Mouse (Mus musculus): ENCODE results near the gene Zfp39.
A peak's percentile ranks its signal among the peaks of the same experiment; 100 is the strongest.

Gene Zfp39

DNA sequence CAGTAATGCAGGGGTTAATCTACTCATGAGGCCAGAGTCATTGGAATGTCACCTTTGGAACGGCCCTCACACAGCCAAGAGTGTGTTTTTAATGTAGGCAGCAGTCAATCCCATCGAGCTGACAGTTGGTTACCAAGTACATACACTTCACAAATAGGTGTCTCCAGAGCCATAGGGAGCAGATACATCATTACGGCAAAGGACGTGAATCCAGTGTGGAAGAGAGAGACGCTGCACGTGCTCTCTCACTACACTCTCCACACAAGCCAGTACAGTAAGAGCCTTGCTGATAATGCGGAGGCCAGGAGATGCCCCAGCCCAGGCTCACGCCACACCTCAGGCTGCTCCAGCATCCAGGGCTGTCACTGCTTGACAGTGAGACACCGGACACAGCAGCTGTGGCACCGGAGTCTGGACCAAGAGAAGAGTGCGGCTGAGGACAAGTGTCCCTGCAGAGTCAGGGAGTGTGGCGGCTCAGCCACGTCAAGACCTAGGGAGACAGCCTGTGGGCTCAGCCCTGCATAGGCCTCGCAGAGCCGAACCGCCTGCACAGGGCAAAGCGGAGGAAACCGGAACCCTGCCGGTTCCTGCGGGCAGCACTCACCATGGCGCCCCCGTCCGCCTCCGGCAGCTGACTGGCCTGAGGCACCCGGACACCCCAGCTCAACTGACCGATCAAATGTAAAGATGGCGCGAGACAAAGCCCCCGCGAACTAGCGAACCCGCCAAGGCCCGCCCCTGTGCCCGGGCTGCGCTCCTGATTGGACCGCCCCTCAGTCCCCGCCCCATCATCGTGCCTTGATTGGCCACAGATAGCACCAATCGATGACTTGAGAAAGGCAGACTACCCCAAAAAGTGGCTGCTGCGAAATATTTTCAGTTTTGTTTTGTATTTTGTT is at the start of gene Zfp39:
Gene Zfp39, minus strand, starts transcription at position 715 of the 899 bp plus-strand sequence.
- peak; percentile 89 for DNase-seq (ENCODE audit: low spot score)

DNA sequence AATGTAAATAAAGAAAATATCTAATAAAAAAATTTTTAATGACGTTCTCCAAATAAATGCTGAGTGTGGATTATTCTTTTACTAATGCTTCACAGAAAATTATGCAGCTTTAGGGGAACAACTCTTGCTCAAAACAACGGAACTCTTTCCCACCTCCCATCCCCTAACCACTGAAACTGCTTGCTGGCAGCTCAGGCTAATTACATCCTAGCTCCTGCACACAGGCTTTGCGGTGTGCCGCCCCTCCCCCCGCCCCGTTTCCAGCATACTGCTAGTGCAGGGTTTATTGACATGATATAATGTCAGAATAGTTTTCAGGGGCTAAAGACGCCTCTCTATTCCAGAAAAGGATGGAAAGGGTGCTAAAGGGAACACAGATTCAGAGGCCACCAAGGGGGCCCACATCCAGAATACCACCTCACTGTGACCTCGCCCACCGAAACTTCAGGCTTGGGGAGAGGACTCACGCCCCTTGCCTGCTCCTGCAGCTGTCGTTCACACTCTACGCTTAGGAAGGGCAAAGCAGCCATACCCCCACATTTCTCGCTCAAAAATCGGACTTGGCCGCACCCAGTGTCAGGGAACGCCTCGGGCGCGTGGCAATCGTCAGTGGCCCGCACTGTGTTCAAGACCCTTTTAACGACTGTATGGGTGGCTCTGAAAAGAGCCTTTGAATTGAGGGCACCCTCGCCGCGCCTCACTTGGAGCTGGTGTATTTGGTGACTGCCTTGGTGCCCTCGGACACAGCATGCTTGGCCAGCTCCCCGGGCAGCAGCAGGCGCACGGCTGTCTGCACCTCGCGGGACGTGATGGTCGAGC is 49.5 kb upstream of the Zfp39 start:
- DNase-seq (ENCODE audit: low spot score): no peak

DNA sequence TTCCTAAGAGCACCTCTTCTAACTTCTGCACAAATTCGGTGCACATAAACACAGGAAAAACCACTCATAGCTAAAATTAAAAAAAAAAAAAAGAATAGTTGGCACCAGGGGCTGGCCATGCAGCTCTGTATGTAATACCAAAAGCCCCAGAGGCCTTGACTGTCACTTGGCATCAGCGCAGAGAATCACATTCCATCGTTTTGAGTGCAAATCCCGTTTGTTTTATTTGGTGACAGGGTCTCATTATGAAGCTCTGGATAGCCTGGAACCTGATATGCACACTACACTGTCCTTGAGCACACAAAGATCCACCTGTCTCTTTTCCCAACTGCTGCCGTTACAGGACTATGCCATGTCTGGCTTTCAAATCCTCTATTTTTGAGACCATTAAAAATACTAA is 47.2 kb upstream of the Zfp39 start:
- DNase-seq (ENCODE audit: low spot score): no peak

DNA sequence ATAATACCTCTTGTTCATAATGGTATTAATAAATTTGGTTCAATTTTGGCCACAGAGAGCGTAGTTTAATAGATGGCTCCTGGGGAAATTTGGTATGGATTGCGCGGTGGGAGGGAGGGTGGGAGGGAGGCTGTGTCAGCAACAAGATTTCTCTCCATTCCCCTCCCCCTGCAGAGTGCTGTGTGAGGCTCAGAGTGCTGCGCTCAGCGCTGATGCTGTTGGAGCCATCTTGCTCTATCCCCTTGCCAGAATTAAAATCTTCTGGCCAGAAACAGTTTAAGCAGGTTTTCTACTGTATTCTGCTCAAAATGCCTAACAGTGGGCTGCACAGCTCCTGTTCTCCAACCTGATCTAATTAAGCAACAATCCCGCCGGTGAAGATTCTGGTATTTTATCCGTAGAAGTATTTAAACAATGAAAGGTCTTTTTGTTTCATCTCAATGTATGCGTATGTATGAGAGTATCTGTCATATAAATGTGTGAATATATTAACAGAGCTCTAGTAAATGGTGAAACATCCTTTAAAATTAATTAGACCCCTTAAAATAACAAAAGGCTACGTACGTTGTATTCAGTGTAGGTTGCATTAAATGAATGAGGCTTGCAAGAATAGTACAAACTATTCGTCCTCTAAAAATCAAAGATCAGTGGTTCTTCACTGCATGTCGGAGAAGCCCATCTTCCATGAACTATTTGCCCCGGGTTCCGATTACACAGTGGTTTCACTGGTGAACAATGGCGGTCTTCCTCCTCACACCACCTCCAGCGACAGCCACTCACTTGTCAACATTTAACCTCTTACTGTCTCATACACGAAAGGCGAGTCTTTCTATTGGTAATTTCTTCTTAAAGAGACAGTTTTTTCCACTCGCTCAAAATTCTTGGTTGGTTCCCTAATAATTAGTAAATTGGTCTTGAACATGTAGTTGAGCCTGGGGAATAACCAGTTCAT is 45.7 kb upstream of the Zfp39 start:
- DNase-seq (ENCODE audit: low spot score): no peak

DNA sequence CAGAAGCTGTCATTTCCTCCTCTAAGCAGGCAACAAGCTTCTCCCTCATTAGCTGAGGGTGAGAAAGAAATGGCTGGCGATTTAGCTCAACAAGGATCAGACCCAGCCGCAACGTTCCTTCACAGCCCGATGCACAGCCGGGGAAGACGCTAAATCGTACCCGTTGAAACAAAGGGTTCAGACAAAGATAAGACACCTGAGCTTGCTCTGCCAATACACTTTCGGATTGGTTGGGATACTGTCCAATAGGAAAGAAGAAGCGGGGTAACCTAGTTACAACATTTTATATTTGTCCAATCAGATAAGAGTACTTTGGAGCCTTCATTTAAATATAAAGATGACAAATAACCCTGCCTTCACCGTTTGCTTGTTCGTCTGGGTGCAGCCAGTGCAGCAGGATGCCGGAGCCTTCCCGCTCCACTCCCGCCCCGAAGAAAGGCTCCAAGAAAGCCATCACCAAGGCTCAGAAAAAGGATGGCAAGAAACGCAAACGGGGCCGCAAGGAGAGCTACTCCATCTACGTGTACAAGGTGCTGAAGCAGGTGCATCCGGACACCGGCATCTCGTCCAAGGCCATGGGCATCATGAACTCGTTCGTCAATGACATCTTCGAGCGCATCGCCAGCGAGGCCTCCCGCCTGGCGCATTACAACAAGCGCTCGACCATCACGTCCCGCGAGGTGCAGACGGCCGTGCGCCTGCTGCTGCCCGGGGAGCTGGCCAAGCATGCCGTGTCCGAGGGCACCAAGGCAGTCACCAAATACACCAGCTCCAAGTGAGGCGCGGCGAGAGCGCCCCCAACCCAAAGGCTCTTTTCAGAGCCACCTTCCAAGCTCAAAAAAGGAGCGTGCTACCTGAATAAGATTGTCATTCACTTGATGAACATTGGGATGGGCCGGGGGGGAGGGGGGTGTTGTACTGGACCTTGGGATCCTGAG is 44.8 kb upstream of the Zfp39 start, which contains the start of gene Hist3h2ba:
Gene Hist3h2ba, plus strand, starts transcription at position 379 of the 938 bp plus-strand sequence.
- no peak for DNase-seq (ENCODE audit: low spot score)

DNA sequence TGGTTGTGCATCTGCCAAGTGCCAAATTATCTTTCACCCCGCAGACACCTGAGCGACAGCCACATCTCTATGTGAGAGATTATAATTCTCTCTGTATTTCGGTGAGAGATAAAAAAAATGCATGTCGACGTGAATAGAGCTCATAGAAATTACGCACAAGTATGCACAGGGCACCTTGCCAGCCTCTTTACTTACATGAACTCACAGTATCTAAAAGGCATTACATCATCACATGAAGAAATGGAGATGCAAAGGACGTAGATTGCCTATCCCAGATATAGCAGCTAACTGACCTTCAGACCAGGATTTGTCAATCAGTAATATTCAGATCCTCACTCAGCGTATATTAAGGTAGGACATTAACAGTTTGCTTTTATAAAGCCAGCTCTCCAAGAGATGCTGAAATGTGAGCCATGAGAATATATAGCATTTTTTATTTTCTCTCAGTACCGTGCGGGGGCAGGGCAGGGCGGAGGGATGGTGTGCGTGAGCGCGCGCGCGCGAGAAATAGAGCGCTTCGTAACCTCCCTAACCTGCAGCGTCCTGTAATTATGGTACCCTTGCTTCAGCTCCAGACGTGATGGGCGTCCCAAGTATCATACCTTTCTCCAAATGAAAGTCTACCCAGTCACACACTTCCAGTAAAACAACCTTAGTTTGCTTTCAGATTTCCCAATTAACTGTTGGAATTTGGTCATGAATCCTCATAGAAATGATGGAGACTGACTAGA is 43.9 kb upstream of the Zfp39 start:
- no peak for DNase-seq (ENCODE audit: low spot score)

DNA sequence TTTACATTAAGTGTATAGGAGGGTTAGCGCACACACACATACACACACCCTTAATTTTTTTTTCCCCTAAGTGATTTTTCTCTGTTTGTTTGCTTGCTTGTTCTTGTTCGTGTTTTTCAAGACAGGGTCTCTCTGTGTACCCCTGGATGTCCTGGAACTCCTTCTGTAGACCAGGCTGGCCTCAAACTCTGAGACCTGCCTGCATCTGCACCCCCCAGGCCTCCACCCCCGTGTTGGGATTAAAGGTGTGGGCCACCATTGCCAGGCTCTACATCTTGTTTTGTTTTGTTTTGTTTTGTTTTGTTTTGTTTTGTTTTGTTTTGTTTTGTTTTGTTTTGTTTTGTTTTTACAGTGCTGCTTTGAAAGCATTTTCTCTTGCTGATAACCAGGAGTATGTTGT is 43.3 kb upstream of the Zfp39 start:
- no peak for DNase-seq (ENCODE audit: low spot score)

DNA sequence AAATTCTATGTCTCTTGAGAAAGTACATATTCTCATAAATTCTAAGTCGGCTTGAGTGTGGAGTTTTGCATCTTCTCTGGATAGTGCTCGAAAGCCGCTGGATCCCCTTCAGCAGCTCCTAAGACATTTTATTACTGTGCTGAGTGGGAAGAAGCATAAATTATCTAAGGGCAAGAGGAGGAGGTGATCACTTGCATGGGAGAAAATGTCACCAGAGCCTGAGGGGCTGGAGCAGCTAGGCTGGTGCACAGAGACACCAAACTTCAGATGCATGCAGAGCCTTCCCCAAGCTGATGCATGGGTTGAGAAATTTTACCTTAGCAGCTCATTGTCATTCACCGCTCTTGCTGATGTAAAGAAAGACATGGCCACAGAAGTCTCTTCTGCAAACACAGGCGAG is 40.1 kb upstream of the Zfp39 start:
- DNase-seq (ENCODE audit: low spot score): no peak

DNA sequence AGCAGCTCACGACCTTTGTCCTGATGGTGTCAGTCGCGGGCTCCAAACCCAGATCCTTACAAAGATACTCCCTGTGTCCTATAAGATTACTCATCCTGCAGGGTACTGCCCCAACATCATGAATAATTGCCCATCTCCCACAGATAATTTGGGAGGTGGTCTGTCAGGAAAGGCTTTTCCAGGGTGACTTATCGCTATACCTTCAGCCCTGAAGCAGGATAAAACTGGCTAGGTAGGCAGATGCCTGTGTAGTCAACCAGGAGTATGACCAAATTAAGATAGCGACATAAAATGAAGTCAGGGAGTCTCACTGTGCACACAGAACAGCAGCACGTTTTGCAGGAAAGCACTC is 35.0 kb upstream of the Zfp39 start:
- DNase-seq (ENCODE audit: low spot score): no peak

DNA sequence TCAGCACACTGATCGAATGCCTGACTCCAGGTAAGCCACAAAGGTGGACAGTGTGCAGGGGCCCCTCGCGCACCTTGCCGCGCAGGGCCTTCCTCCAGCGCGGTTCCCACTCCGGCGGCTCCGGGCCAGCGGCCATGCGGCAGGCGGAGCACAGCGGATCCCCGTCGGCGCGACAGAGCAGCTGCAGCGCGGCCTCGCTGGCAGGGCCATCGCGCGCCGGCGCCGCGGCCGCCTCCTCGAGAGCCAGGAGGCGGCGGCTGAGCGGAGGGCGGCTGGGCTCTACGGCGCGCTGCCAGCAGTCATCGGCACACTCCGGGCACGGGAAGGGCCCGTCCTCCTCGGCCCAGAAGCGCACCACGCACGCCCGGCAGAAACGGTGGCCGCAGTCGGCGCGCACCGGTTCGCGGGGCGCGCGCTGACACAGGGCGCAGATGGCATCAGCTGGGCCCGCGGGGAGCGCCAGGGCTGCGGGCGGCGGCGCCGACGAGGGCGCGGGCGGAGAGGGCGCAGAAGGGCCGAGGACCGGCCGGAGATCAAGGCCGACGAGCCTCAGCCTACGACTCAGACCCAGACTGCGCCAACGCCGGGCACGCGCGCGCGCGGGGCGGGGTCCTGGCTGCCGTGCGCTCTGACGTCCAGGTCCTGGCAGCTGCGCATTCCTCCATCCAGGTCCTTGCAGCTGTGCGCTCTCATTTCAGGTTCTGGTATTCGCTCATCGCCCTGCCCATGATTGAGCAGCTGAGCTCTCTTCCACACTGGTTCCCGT is 34.5 kb upstream of the Zfp39 start, which contains the start of gene Rnf187:
Gene Rnf187, minus strand, starts transcription at position 595 of the 766 bp plus-strand sequence.
- DNase-seq (ENCODE audit: low spot score): peak; percentile 84

DNA sequence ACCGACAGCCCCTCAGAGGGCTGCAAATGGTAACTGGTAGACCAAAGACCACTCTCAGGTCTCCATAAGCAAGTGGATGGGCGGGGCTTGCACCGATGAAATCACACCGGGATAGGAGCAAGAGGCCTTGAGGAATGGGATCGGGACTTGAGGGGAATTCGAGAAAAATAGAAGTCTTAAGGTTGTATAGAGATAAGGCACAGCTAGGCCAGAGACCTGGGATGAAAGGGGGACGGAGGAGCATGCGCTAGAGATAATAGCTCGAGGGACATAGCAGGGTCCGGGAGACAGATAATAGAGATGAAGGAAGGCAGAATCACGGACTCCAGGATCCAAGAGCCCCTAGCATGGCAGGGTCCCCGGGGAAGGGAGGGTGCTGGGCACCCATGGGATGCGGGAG is 33.9 kb upstream of the Zfp39 start:
- DNase-seq (ENCODE audit: low spot score): no peak

DNA sequence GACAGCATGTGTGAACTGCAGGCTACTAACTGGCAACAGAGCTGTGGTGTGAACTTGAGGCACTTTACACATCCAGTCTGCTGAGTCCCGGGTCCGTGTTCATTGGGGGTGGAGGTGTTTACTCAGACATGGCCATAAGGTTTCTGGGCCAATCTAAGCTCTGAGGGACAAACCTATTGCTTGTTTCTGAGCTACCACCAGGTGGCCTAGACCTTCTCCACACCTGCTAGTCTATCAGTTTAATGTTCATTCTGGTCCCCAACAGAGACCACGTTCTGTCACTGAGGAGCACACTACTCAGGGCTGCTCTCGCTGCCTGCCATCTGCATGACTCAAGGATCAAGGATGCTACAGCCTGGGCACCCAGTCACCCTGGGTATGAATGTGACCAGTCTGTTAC is 27.6 kb upstream of the Zfp39 start:
- no peak for DNase-seq (ENCODE audit: low spot score)

DNA sequence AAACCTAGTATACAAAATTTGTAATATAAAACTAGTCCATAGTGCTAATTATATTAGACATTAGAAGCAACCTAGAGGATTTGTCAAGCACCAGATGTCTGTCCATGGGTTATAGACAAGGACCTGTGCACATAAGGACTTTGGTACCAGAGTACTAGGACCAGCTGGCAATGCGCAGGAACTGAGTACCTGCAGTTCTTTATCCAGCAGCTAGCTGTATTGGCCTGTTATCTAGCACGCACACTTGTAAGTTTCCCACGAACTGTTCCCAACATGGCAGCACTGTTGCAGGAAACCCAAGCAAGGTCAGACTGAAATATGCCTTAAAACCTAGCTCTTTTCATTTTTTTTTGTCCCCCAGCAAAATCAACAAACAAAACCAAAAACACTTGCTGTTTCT is 26.2 kb upstream of the Zfp39 start:
- no peak for DNase-seq (ENCODE audit: low spot score)

DNA sequence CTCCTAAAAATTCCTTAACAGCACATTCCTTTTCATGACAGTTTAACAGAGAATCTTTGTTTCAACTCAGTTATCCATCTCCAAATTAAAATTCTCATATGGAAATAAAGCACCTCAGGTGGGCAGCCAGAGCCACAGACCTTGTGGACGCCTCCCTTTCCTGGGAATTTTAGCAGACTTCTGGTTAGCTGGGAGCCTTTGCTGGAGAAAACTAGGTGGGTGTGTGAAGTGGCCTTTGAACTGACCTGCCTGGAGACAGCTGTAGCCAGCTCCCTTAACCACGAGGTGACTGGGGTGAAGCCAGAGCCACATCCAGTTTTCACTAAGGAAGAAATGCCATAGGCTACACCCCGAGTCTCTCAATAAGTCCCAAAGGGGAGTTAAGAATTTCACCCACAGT is 25.6 kb upstream of the Zfp39 start:
- DNase-seq (ENCODE audit: low spot score): no peak

DNA sequence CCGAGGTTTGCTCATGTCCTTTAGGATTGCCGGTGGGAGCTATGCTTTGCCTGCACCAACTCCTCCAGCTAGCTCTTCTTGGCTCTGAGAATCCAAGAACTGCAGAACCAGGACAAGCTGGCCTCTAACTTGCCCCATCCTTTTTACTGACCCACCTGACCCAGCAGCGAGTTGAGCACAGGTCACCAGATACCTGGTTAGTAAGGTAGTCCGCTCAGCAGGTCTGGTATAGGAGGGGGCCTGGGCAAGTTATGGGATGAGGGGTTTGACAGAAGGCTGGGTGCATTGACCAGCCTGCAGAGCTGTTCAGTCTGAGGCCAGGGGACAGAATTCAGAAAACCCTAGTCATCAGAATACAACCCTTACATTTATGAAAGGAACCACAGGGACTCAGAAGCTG is 25.0 kb upstream of the Zfp39 start:
- no peak for DNase-seq (ENCODE audit: low spot score)

DNA sequence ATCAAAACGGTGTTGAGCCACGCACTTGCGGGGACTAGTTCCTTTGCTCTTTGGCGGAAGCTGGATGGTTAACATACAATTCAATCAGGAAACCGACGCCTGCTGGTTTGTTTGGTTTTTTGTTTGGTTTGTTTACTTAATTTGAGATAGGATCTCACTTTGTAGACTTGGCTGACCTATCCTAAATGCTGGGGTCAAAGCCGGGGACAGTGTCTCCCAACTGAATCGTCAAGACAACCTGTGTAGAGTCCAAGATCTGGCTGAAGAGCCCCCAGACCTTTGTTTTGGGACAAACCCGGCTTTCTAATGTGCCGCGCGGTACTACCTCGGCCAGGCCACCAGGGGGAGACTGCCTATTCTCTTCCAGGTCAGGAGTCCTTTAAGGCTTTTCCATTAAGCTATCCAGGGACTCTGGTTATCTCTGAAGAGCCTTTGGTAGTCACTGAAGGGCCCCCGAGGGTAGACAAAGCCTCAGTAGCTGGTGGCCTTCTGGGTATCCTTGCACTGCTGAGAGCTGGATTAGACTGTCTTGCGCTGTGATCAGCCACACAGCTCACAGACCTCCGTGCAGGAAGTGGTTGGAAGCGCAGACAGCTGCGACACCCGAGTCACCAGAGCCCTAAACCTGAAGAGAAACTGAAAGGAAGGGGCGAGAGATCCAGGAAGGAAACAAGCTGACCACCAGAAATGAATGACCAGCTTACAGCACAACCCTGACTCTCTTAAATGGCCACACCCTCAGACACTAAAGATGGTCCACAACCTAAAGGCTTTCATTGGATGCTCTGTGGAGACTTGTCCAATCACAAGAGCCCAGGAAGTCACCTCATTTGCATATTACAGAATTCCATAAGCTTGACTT is 24.0 kb upstream of the Zfp39 start:
- DNase-seq (ENCODE audit: low spot score): no peak

DNA sequence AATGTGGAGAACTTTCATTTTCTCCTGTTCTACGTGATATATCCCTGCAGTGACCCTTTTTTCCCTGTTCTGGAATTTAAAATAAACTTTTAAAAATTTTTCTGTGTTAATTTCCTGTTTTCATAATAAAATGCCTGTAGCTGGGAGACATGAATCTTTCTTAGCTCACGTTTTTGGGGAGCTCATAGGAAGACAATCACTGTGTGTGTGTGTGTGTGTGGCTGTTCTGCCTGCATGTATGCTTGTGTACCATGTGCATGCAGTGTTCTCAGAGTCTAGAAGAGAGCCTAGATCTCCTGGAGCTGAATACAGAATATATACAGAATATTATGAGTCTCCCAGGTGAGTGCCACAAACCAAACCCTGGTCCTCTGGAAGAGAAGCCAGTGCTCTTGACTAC is 23.0 kb upstream of the Zfp39 start:
- DNase-seq (ENCODE audit: low spot score): no peak

DNA sequence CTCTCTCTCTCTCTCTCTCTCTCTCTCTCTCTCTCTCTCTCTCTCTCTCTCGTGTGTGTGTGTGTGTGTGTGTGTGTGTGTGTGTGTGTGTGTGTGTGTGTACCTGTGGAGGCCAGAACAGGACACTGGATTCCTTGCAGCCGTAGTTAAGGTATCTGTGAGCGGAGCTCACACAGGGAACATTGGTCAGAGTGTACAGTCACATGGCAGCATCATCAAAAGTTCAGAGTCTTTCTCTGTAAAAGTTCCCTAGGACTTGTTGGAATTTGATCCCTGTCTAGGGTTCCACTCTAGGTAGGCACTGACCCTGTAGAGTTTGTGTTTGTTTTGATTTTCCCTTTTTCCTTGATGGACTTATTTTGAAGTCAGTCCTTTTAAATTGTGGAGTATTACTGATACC is 22.6 kb upstream of the Zfp39 start:
- no peak for DNase-seq (ENCODE audit: low spot score)

Measured in ovary, adult 18-20 months (tissue).